ENCODE assay signal across 31 mouse cellular contexts in genomic region chr17:46972603-46973002, GRCm38 (mm10).
"Had no signal": no experiment of that assay in that cellular context is flagged by ENCODE, and none has a peak within 500 bp of the region (broad histone marks: within the 10 kb centered on the region; RNA-seq: fewer than 3 reads in every experiment).

No protein-coding gene starts in this region.

- H3K27ac ChIP-seq: heart, embryonic 13.5 days; heart, embryonic 15.5 days; hindbrain, embryonic 10.5 days; hindbrain, embryonic 12.5 days; hindbrain, embryonic 13.5 days; hindbrain, embryonic 14.5 days; hindbrain, embryonic 15.5 days; hindbrain, postnatal 0 days; intestine, embryonic 15.5 days; kidney, embryonic 15.5 days; kidney, postnatal 0 days; layer of hippocampus, adult 2 months; left cerebral cortex, adult 2 months had no signal

- DNase-seq: heart, postnatal 10 days; heart, postnatal 14 days; heart, postnatal 36 days; heart, postnatal 4 days; kidney, adult 11 months; kidney, adult 18-20 months; kidney, adult 2 months; kidney, adult 8-10 months; kidney, adult 9 months; kidney, postnatal 10 days; kidney, postnatal 14 days; kidney, postnatal 25 days; kidney, postnatal 36 days; kidney, postnatal 4 days; layer of hippocampus, adult 9-11 months; layer of hippocampus, postnatal 36 days had no signal

- H3K4me2 ChIP-seq: heart, embryonic 11.5 days; heart, embryonic 12.5 days; heart, embryonic 13.5 days; heart, embryonic 15.5 days; hindbrain, embryonic 12.5 days; hindbrain, embryonic 13.5 days; hindbrain, embryonic 14.5 days; hindbrain, embryonic 15.5 days; intestine, embryonic 15.5 days; kidney, embryonic 15.5 days had no signal

- H3K9me3 ChIP-seq: heart, embryonic 15.5 days; hindbrain, embryonic 15.5 days; intestine, embryonic 15.5 days had no signal

- H3K9ac ChIP-seq: heart, embryonic 12.5 days; heart, embryonic 13.5 days; heart, embryonic 15.5 days; hindbrain, embryonic 12.5 days; hindbrain, embryonic 13.5 days; hindbrain, embryonic 14.5 days; hindbrain, embryonic 15.5 days; intestine, embryonic 15.5 days; kidney, embryonic 15.5 days had no signal

- H3K27me3 ChIP-seq: heart, embryonic 12.5 days; heart, embryonic 13.5 days; heart, embryonic 15.5 days; hindbrain, embryonic 12.5 days; hindbrain, embryonic 13.5 days; hindbrain, embryonic 15.5 days; intestine, embryonic 15.5 days; kidney, embryonic 15.5 days had no signal

- H3K4me3 ChIP-seq: heart, embryonic 12.5 days; heart, embryonic 13.5 days; heart, embryonic 15.5 days; hindbrain, embryonic 10.5 days; hindbrain, embryonic 12.5 days; hindbrain, embryonic 13.5 days; hindbrain, embryonic 15.5 days; intestine, embryonic 15.5 days; kidney, embryonic 15.5 days; layer of hippocampus, adult 2 months; left cerebral cortex, adult 2 months had no signal

- H3K4me1 ChIP-seq: heart, embryonic 12.5 days; heart, embryonic 13.5 days; heart, embryonic 15.5 days; hindbrain, embryonic 10.5 days; hindbrain, embryonic 12.5 days; hindbrain, embryonic 13.5 days; hindbrain, embryonic 15.5 days; intestine, embryonic 15.5 days; kidney, embryonic 15.5 days had no signal
